Mouse (Mus musculus) gastrocnemius, postnatal 10 days (tissue): ENCODE data around the gene Fbxw19. TPM values are rescaled to one million over a fixed set of nuclear protein-coding genes. Genes with fewer than 3 reads are reported as not detected.
"Not testable (repeated sequence)": the region's sequence is repeated elsewhere in the genome, so short reads cannot be mapped to it uniquely, and the experiment has no call there.

Experiments used
- DNase-seq: peaks from one replicate; pipeline ENCODE4 v3.0.0; 2021; ENCODE audit warnings: mixed read lengths
- long read RNA-seq, 2 experiments: library from polyadenylated mRNA; stranded (forward); transcript quantifications; one replicate each; pipeline ENCODE4 v2.0.0; 2021
- total RNA-seq, 2 experiments: library from RNA; stranded (reverse); gene quantifications; 2 replicates each; pipeline ENCODE4 v1.2.3; 2021

Gene Fbxw19
- not detected for total RNA-seq
- long read RNA-seq, experiment 1: 0 reads
- long read RNA-seq, experiment 2: 0 reads

DNA sequence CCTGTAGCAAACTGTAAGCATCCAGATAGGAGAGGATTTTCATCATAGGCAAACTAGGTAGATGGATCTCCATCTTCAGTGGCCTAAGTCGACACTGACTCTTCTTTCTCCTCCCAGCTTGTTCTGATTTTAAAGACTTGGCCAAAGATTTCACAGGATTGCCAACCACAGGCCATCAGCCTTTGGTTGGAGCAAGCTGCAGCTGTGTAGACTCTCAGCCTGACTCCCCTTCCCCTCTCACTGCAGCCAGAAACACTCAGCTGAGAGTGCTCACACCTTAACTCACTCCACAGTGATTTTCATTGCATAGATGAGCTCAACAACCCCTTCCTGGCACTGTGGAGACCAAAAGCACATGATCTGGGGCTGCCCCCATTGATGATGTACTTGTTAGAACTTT lies at the start of gene Fbxw19:
Fbxw19 (minus strand) TSS at position 101 of the 400 bp plus-strand sequence.
- not testable (repeated sequence) for DNase-seq

DNA sequence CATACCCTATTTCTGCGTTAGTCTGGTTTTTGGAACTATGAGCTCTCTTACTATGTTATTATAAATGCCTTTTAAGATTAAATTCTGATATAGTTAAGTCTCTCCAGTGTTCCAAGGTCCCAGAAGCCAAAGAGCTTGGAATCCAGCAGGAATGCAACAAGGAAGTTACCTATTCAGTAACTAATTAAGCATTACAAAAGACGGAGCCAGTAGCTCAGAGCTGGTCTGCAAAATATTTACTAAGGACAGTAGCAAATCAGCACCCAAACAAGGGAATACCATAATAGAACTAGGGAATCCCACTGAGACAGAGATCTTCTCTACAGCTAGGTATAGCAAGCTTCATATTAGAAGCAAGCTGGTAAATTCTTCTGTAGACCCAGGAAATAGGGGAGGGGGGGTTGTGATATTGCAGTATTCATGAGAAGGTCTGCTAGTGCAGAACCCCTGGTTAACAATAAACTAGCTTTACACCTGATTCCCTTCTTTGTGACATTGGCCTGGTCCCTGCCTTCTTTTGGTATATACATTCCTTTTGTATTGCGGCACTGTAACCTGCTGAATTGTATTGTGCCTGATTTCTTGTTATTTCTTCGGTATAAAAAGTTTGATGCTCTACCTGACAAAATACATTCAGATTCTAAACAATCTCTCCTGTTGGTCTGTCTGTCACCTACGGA lies 27.9 kb upstream of the Fbxw19 start:
- DNase-seq: no peak

DNA sequence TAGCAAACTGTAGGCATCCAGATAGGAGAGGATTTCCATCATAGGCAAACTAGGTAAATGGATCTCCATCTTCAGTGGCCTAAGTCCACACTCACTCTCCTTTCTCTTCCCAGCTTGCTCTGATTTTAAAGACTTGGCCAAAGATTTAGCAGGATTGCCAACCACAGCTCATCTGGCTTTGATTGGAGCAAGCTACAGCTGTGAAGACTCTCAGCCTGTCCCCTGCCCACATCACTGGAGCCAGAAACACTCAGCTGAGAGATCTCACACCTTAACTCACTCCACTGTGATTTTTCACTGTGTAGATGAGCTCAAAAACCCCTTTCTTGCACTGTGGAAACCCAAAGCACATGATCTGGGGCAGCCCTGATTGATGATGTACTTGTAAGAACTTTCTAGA lies 46.6 kb downstream of the Fbxw19 start, which contains the start of gene Fbxw16:
Fbxw16 (minus strand) TSS at position 101 of the 400 bp plus-strand sequence.
- no peak for DNase-seq

DNA sequence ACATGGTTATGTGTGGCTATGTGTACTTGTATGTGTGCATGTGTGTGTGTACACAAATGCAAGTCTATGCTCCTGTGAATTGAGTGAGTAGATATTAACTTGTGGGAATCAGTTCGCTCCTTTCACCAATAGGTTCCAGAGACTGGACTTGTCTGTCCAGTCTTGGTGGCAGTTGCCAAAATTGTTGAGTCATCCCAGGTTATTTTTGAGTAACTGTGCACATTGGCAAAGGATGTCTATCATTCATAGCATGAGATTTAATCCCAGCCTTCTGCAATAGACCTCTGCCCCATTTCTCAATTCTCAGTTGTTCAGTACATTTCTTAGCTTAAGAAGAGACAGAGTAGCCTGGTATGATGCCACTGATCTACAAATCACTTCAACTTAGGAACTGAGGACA lies 62.7 kb downstream of the Fbxw19 start:
- no peak for DNase-seq

Other genes with a start within 250 kb of the Fbxw19 start
- gene Fbxw14, start 208.2 kb downstream of the Fbxw19 start, total RNA-seq: not detected
- not detected for gene Fbxw28, start 156.2 kb downstream of the Fbxw19 start, total RNA-seq
- gene Fbxw22, start 91.6 kb downstream of the Fbxw19 start, total RNA-seq: not detected
- not detected for gene Fbxw16, start 46.7 kb downstream of the Fbxw19 start, total RNA-seq
- gene Fbxw15, start 72.4 kb upstream of the Fbxw19 start, total RNA-seq: not detected
- not detected for gene Fbxw24, start 130.2 kb upstream of the Fbxw19 start, total RNA-seq
- gene Fbxw25, start 168.8 kb upstream of the Fbxw19 start, total RNA-seq: not detected
- gene Fbxw18, start 206.8 kb upstream of the Fbxw19 start, total RNA-seq: not detected